Mouse (Mus musculus) gastrocnemius, postnatal 4 days (tissue): ENCODE measurements at regions not wholly inside any gene's neighbourhood (a gene's known extent, or its start where the extent isn't known, plus 50 kb on each side); places are given as distances from the start of the nearest gene placed in this dataset.
A peak's percentile ranks its signal among the peaks of the same experiment; 100 is the strongest.

Source experiments
- DNase-seq, 2 experiments: peaks; one replicate each; pipeline ENCODE4 v3.0.0; 2021 to 2022; ENCODE audit warnings: low spot score in 2 of 2, mixed read lengths in 2 of 2

DNA sequence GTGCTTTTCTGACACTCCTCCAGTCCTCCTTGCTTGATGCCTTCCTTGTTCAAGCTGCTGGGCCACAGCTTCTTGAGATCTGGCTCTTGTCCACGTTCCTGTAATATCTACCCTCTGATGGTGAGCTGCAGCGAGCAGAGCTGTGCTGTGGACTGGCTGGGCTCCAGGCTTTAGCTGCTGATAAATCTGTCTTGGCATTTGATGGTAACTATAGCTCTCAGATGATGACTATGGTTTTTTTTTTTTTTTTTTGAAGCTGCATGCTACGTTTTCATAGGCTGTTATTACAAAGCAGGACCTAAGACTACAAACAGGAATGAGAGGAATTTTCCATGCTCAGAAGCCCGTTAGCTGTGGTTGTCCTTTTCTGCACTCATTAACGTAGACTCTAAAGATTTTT is 352.3 kb downstream of the Nup35 start:
- DNase-seq = peak in 1 of 2 experiments; percentile 10

DNA sequence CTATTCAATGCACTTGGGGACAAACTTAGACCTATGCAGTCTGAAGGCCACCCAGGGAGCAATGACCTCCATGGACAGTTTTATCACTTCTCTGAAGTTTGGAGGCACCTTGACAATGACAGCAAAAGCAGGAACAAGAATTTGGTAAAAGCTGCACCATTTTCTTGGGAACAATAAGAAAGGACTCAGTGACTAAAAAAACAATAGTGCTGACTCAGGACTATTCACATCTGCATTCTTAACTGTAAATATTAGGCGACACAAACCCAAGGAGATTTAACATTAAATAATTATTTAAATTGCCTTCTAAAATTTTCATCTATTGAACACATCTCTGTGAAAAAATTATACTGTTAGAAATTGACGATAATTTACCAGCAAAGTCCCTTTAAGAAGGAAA is 356.2 kb downstream of the Nup35 start:
- no peak for DNase-seq

DNA sequence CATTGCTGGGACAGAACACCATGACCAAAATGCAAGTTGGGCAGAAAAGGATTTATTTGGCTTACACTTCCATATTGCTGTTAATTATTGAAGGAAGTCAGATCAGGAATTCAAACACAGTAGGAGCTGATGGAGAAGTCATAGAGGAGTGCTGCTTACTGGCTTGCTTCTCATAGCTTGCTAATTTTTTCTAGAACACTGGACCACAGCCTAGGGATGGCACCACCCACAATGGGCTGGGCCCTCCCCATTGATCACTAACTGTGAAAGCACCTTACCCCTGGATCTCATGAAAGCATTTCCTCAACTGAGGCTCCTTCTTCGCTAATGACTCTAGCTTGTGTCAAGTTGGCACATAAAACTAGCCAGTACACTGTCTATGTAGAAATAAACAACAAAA is 381.3 kb downstream of the Nup35 start:
- DNase-seq = no peak

DNA sequence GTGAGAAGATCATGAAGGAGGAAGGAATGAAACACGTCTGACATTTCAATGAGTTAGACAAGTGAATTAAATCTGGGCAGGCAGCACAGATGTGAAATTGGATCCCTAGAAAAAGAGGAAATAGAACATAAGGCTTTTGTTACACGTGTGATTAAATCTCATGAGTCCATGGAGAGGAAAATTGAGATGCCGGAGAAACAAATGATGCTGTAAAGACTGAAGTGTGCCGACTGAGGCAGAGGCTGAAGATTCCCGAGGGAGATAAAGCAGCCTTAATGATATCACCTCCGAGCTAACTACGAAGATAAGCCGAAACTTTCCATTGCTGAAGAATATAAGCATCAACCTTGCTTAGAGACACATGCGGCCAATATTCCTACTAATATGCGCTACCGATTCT is 390.0 kb downstream of the Nup35 start:
- DNase-seq = no peak

DNA sequence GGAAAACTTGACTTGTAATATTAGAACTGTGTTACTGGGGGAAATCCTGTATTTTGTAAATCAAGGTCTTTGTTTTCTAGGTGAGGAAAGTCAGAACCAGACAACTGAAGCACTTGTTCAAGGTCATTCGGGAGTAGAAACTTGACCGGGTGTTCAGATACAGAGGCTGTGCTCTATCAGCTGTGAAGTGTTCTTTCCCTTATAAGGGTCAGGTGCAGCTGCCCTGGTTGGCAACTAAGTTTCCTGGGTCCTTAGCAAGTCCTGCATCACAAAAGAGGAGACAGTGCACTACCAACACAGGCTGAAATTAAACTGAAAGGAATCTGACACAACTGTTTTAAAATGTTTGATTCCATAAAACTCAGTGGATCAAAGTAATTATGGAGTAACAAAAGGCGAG is 406.6 kb downstream of the Nup35 start:
- no peak for DNase-seq
